Mouse (Mus musculus): ENCODE measurements around the gene Efhd1. TPM values are rescaled to one million over a fixed set of nuclear protein-coding genes. Genes with fewer than 3 reads are reported as not detected.
A peak's percentile ranks its signal among the peaks of the same experiment; 100 is the strongest.

Gene Efhd1
- polyA plus RNA-seq, 1 experiment from 2014 or later, result 1.7 TPM

- Histone ChIP-seq H3K4me2 (replicated peaks) (peak overlapping the region; percentile 97), H3K9ac (peak overlapping the region; percentile 46; the same call in 1 of the 2 replicates), H3K4me3 (replicated peaks; ENCODE audit: low read length) (peak overlapping the region; percentile 44), H3K27ac (no peak overlapping the region), H3K9me3 (ENCODE audit: control insufficient read depth, low read length) (no peaks in the 10 kb centered on the region), H3K36me3 (replicated peaks; ENCODE audit: control insufficient read depth, insufficient read depth) (no peaks in the 10 kb centered on the region), H3K27me3 (ENCODE audit: control insufficient read depth, insufficient read depth, low read length) (peaks cover 65% of the 10 kb centered on the region), H3K4me1 (replicated peaks; ENCODE audit: control insufficient read depth, insufficient read depth, low read length) (peaks cover 22% of the 10 kb centered on the region)
- DNase-seq (ENCODE audit: low spot score), result no peak
- no peak for ATAC-seq (ENCODE audit: low FRiP score)
- under 1% methylated on average over 12 of the region's 12 CpGs for WGBS
These were observed 398 bp upstream of the Efhd1 start for GRCm38 (mm10) chr1:87263796-87264133.

- H3K36me3 ChIP-seq (replicated peaks; ENCODE audit: control insufficient read depth, insufficient read depth), result no peaks in the 10 kb centered on the region
- DNase-seq (ENCODE audit: low spot score) (no peak), ATAC-seq (ENCODE audit: low FRiP score) (no peak)
- H3K27ac ChIP-seq, result no peak overlapping the region
- H3K9ac ChIP-seq, result no peak overlapping the region; the same call in 1 of the 2 replicates
- WGBS, result under 1% methylated on average over 13 of the region's 13 CpGs
- peak overlapping the region; percentile 44 for H3K4me3 ChIP-seq (replicated peaks; ENCODE audit: low read length)
- no peaks in the 10 kb centered on the region for H3K9me3 ChIP-seq (ENCODE audit: control insufficient read depth, low read length)
- H3K4me2 ChIP-seq (replicated peaks), result peak overlapping the region; percentile 97
- peaks cover 70% of the 10 kb centered on the region for H3K27me3 ChIP-seq (ENCODE audit: control insufficient read depth, insufficient read depth, low read length)
- H3K4me1 ChIP-seq (replicated peaks; ENCODE audit: control insufficient read depth, insufficient read depth, low read length), result peaks cover 22% of the 10 kb centered on the region
These were observed 1.0 kb downstream of the Efhd1 start for GRCm38 (mm10) chr1:87265200-87265599.

DNA sequence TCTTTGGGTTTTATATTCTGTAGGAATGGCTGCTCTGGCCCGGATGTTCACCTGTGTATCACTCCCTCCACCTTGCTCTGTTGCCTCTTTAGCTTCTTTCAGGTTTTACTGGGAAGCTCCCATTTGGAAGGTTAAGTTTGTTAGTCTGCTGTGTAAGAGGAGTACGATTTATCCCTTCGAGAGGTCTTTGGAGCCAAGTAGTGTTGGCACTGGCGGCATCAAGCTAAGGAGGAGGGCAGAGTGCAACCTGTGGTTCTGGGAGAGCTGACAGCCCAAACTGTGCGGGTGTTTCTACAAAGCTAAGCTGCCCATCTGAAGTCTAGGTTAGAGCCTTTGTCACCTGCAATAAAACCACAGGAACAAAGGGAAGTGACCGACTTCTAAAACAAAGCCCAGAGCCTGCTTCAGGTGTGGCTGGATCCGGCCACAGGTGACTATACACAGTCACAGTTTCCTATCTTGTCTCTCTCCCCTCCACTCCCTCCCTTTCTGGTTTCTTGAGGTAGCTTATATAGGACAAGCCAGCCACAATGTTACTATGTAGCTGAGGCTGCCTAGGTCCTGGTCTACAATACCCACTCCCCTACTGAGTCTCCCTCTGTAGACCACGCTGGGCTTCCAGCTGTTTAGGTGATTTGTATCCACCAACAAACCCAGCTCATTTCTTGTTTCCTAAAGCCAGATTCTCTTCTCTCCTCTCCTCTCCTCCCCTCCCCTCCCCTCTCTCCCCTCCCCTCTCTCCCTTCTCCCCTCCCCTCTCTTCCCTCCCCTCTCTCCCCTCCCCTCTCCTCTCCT is 2.3 kb downstream of the Efhd1 start:
- no peak overlapping the region for H3K9ac ChIP-seq
- H3K4me3 ChIP-seq (replicated peaks; ENCODE audit: low read length), result no peak overlapping the region
- DNase-seq (ENCODE audit: low spot score), result no peak
- ATAC-seq (ENCODE audit: low FRiP score), result no peak
- H3K27me3 ChIP-seq (ENCODE audit: control insufficient read depth, insufficient read depth, low read length), result peaks cover 68% of the 10 kb centered on the region
- 25% methylated on average over 8 of the region's 8 CpGs for WGBS
- no peaks in the 10 kb centered on the region for H3K36me3 ChIP-seq (replicated peaks; ENCODE audit: control insufficient read depth, insufficient read depth)
- H3K4me2 ChIP-seq (replicated peaks), result no peak overlapping the region
- H3K27ac ChIP-seq, result no peak overlapping the region
- no peaks in the 10 kb centered on the region for H3K9me3 ChIP-seq (ENCODE audit: control insufficient read depth, low read length)
- H3K4me1 ChIP-seq (replicated peaks; ENCODE audit: control insufficient read depth, insufficient read depth, low read length), result peaks cover 22% of the 10 kb centered on the region

DNA sequence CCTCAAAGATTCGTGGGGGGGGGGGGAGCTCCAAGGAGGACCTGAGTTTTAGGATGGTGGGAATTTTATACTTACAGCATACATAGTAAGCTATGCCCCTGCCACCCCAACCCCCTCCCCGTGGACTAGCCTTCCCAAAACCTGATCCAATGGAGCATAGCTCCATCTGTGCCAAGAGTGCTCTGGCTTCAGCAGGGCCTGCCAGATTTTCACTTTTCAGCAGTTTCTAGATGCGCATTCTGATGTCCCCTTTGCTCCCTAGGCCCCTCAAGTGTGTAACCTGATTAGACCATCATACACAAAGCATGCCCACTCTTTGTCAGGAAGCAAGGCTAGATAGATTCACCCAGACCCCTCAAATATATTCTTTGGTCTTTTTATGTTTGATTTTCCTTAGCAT is 6.0 kb downstream of the Efhd1 start:
- 19% methylated on average over 3 of the region's 3 CpGs for WGBS
- no peak overlapping the region for H3K9ac ChIP-seq
- peaks cover 3% of the 10 kb centered on the region; the same call in 1 of the 2 replicates for H3K4me1 ChIP-seq (replicated peaks; ENCODE audit: control insufficient read depth, insufficient read depth, low read length)
- no peaks in the 10 kb centered on the region for H3K36me3 ChIP-seq (replicated peaks; ENCODE audit: control insufficient read depth, insufficient read depth)
- H3K27me3 ChIP-seq (ENCODE audit: control insufficient read depth, insufficient read depth, low read length), result peaks cover 31% of the 10 kb centered on the region
- H3K27ac ChIP-seq, result peak overlapping the region; percentile 9; the same call in 1 of the 2 replicates
- ATAC-seq (ENCODE audit: low FRiP score) (no peak; the same call in 1 of the 2 replicates), DNase-seq (ENCODE audit: low spot score) (no peak)
- H3K9me3 ChIP-seq (ENCODE audit: control insufficient read depth, low read length), result no peaks in the 10 kb centered on the region
- H3K4me3 ChIP-seq (replicated peaks; ENCODE audit: low read length), result no peak overlapping the region
- H3K4me2 ChIP-seq (replicated peaks), result no peak overlapping the region

GRCm38 (mm10) chr1:87270641-87271467 is 6.7 kb downstream of the Efhd1 start:
- Histone ChIP-seq H3K4me3 (replicated peaks; ENCODE audit: low read length) (no peak overlapping the region), H3K9ac (no peak overlapping the region), H3K36me3 (replicated peaks; ENCODE audit: control insufficient read depth, insufficient read depth) (no peaks in the 10 kb centered on the region), H3K4me2 (replicated peaks) (no peak overlapping the region), H3K27me3 (ENCODE audit: control insufficient read depth, insufficient read depth, low read length) (peaks cover 24% of the 10 kb centered on the region), H3K9me3 (ENCODE audit: control insufficient read depth, low read length) (no peaks in the 10 kb centered on the region), H3K4me1 (replicated peaks; ENCODE audit: control insufficient read depth, insufficient read depth, low read length) (no peaks in the 10 kb centered on the region), H3K27ac (peak overlapping the region; percentile 9; the same call in 1 of the 2 replicates)
- ATAC-seq (ENCODE audit: low FRiP score) (no peak), DNase-seq (ENCODE audit: low spot score) (no peak)
- 10% methylated on average over 19 of the region's 20 CpGs for WGBS

DNA sequence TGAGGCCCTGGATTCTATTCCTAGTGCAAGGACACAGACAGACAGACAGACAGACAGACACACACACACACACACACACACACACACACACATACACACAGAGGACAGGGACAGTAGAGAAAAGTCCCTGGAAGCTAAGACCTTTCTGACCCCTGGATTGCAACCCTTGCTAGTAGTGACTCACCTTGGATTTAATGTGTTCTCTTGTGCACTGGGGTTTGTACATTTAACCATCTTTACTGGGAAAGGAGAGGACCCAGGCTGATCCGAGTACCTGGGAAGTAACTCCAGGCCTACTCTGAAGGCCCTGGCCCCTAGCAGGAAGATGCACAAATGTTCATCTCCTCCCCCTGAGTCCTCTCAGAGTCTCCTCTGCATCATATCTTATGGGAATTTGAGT is 7.4 kb downstream of the Efhd1 start:
- Histone ChIP-seq H3K36me3 (replicated peaks; ENCODE audit: control insufficient read depth, insufficient read depth) (no peaks in the 10 kb centered on the region), H3K4me1 (replicated peaks; ENCODE audit: control insufficient read depth, insufficient read depth, low read length) (no peaks in the 10 kb centered on the region), H3K27ac (no peak overlapping the region), H3K4me3 (replicated peaks; ENCODE audit: low read length) (no peak overlapping the region), H3K9ac (no peak overlapping the region), H3K9me3 (ENCODE audit: control insufficient read depth, low read length) (no peaks in the 10 kb centered on the region), H3K27me3 (ENCODE audit: control insufficient read depth, insufficient read depth, low read length) (peaks cover 17% of the 10 kb centered on the region), H3K4me2 (replicated peaks) (no peak overlapping the region)
- no peak for DNase-seq (ENCODE audit: low spot score)
- WGBS, result 69% methylated on average over 1 of the region's 1 CpGs
- no peak for ATAC-seq (ENCODE audit: low FRiP score)

- no peak for ATAC-seq (ENCODE audit: low FRiP score)
- 67% methylated on average over 3 of the region's 3 CpGs for WGBS
These were observed 8.3 kb downstream of the Efhd1 start for GRCm38 (mm10) chr1:87272462-87272861.

GRCm38 (mm10) chr1:87273514-87273942 is 9.4 kb downstream of the Efhd1 start:
- H3K27ac ChIP-seq, result no peak overlapping the region
- H3K4me2 ChIP-seq (replicated peaks), result no peak overlapping the region
- H3K36me3 ChIP-seq (replicated peaks; ENCODE audit: control insufficient read depth, insufficient read depth), result no peaks in the 10 kb centered on the region
- no peak for DNase-seq (ENCODE audit: low spot score)
- H3K4me3 ChIP-seq (replicated peaks; ENCODE audit: low read length), result no peak overlapping the region
- WGBS, result 55% methylated on average over 3 of the region's 3 CpGs
- ATAC-seq (ENCODE audit: low FRiP score), result peak; percentile 33; the same call in 1 of the 2 replicates
- no peaks in the 10 kb centered on the region for H3K4me1 ChIP-seq (replicated peaks; ENCODE audit: control insufficient read depth, insufficient read depth, low read length)
- H3K9me3 ChIP-seq (ENCODE audit: control insufficient read depth, low read length), result no peaks in the 10 kb centered on the region
- peaks cover 5% of the 10 kb centered on the region; the same call in 1 of the 2 replicates for H3K27me3 ChIP-seq (ENCODE audit: control insufficient read depth, insufficient read depth, low read length)
- H3K9ac ChIP-seq, result no peak overlapping the region

More at GRCm38 (mm10) chr1:87272462-87272861, 8.3 kb downstream of the Efhd1 start:
- no peak overlapping the region for H3K27ac ChIP-seq
- no peak overlapping the region for H3K4me3 ChIP-seq (replicated peaks; ENCODE audit: low read length)
- no peak overlapping the region for H3K9ac ChIP-seq
- no peaks in the 10 kb centered on the region for H3K9me3 ChIP-seq (ENCODE audit: control insufficient read depth, low read length)
- peaks cover 14% of the 10 kb centered on the region for H3K27me3 ChIP-seq (ENCODE audit: control insufficient read depth, insufficient read depth, low read length)
- H3K4me1 ChIP-seq (replicated peaks; ENCODE audit: control insufficient read depth, insufficient read depth, low read length), result no peaks in the 10 kb centered on the region
- no peak overlapping the region for H3K4me2 ChIP-seq (replicated peaks)
- no peak for DNase-seq (ENCODE audit: low spot score)
- H3K36me3 ChIP-seq (replicated peaks; ENCODE audit: control insufficient read depth, insufficient read depth), result no peaks in the 10 kb centered on the region

GRCm38 (mm10) chr1:87274134-87274533 is 10.0 kb downstream of the Efhd1 start:
- H3K36me3 ChIP-seq (replicated peaks; ENCODE audit: control insufficient read depth, insufficient read depth), result no peaks in the 10 kb centered on the region
- peaks cover 5% of the 10 kb centered on the region; the same call in 1 of the 2 replicates for H3K27me3 ChIP-seq (ENCODE audit: control insufficient read depth, insufficient read depth, low read length)
- no peaks in the 10 kb centered on the region for H3K4me1 ChIP-seq (replicated peaks; ENCODE audit: control insufficient read depth, insufficient read depth, low read length)
- 70% methylated on average over 4 of the region's 4 CpGs for WGBS
- no peak for ATAC-seq (ENCODE audit: low FRiP score)
- H3K4me2 ChIP-seq (replicated peaks), result no peak overlapping the region
- no peak overlapping the region for H3K9ac ChIP-seq
- no peak overlapping the region for H3K27ac ChIP-seq
- H3K9me3 ChIP-seq (ENCODE audit: control insufficient read depth, low read length), result no peaks in the 10 kb centered on the region
- H3K4me3 ChIP-seq (replicated peaks; ENCODE audit: low read length), result no peak overlapping the region
- DNase-seq (ENCODE audit: low spot score), result no peak
